Mouse (Mus musculus) liver, embryonic 15.5 days (tissue): Measurements from ENCODE around the gene Arid5b. TPM values are rescaled to one million over a fixed set of nuclear protein-coding genes. Genes with fewer than 3 reads are reported as not detected.

Source experiments
- ATAC-seq: fragments of 200-750 bp; cut with Nextera tagmentation; 2 replicates; pipeline ENCODE4 v1.8.0; 2017; ENCODE audit warnings: moderate number of reproducible peaks, mild to moderate bottlenecking, moderate library complexity; ENCODE audit not compliant: insufficient read depth
- H3K27ac ChIP-seq: fragments of 300-500 bp; sonication (generic); replicated peaks from 2 replicates; pipeline ENCODE4 v1.5.1; 2015; ENCODE audit warnings: mild to moderate bottlenecking, inconsistent platforms
- H3K27me3 ChIP-seq: fragments of 300-500 bp; sonication (generic); 2 replicates; pipeline ENCODE4 v1.6.1; 2015; ENCODE audit warnings: mild to moderate bottlenecking, inconsistent platforms
- H3K36me3 ChIP-seq: fragments of 300-500 bp; sonication (generic); replicated peaks from 2 replicates; pipeline ENCODE4 v1.6.1; 2015; ENCODE audit warnings: moderate library complexity, mild to moderate bottlenecking, inconsistent platforms
- H3K4me1 ChIP-seq: fragments of 300-500 bp; sonication (generic); replicated peaks from 2 replicates; pipeline ENCODE4 v1.6.1; 2015; ENCODE audit warnings: inconsistent platforms
- H3K4me2 ChIP-seq: fragments of 300-500 bp; sonication (generic); 2 replicates; pipeline ENCODE4 v1.6.1; 2015; ENCODE audit warnings: moderate library complexity, mild to moderate bottlenecking, inconsistent platforms
- H3K4me3 ChIP-seq: fragments of 300-500 bp; sonication (generic); replicated peaks from 2 replicates; pipeline ENCODE4 v1.5.1; 2015; ENCODE audit warnings: mild to moderate bottlenecking, inconsistent platforms
- H3K9ac ChIP-seq: fragments of 300-500 bp; sonication (generic); 2 replicates; pipeline ENCODE4 v1.6.1; 2015; ENCODE audit warnings: moderate library complexity, mild to moderate bottlenecking, inconsistent platforms
- H3K9me3 ChIP-seq: fragments of 300-500 bp; sonication (generic); replicated peaks from 2 replicates; pipeline ENCODE4 v1.6.1; 2016; ENCODE audit warnings: inconsistent platforms
- WGBS: fragments of 180-500 bp; shearing (Covaris S2); methylation state at CpG from one replicate; pipeline ENCODE4 v1.1.7; 2015; ENCODE audit warnings: mixed read lengths; ENCODE audit not compliant: insufficient replicate concordance; 5-methylcytosine and 5-hydroxymethylcytosine counted together
- polyA plus RNA-seq: library from polyadenylated mRNA; unstranded; fragments of >200 nt; fragmentation: Nextera tagmentation; extraction: Ambion mirVana; gene quantifications from 2 replicates; pipeline ENCODE4 v1.2.1, GENCODE M21; 2015

Gene Arid5b
- polyA plus RNA-seq, 1 experiment from 2014 or later, result 5.8 TPM

DNA sequence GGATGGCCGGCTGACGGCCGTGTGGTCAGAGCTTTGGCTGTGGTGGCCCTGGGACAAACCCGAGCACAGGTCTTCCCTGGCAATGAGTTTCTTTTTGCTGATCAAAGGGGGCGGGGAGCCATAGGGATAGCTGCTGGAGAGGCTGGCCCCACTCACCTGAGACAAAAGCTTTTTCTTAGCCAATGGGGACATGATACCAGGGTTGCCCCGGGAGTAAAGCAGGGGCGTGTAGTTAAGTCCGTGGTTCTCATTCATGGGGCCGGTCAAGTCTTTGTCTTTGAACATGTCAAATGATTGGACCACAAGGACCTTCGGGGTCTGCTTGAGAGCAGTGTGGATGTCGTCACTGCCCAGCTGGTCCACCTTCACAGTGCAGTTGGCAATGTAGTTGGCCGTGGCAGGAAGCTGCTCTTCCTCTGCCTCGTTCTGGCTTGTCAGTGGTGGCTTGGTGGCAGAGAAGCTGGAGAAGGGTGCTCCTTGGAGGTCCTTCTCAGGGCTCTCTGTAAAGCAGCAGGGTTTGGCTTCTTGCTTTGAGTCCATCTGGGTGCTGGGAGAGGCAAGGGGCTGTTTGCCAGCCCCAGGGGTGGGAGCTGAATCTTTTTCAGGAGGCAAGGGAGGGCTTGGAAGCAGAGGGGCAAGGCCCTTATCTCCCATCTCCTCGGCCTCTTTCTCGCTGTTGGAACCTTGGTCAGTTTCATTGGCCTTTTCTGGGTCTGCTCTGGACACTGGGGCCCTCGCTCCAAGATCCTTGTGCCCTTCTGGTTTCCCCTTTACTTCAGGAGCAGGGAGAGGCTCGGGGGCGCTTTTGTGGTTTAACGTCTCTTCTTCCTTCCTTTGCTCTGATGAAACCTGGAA is 180.5 kb downstream of the Arid5b start:
- peaks cover 31% of the 10 kb centered on the region for H3K36me3 ChIP-seq
- no peak for ATAC-seq
- no peaks in the 10 kb centered on the region for H3K27me3 ChIP-seq
- no peak overlapping the region for H3K9ac ChIP-seq
- 54% methylated on average over 19 of the region's 19 CpGs for WGBS
- no peaks in the 10 kb centered on the region for H3K9me3 ChIP-seq
- no peaks in the 10 kb centered on the region for H3K4me1 ChIP-seq
- no peak overlapping the region for H3K4me2 ChIP-seq
- H3K27ac ChIP-seq, result no peak overlapping the region
- no peak overlapping the region for H3K4me3 ChIP-seq

DNA sequence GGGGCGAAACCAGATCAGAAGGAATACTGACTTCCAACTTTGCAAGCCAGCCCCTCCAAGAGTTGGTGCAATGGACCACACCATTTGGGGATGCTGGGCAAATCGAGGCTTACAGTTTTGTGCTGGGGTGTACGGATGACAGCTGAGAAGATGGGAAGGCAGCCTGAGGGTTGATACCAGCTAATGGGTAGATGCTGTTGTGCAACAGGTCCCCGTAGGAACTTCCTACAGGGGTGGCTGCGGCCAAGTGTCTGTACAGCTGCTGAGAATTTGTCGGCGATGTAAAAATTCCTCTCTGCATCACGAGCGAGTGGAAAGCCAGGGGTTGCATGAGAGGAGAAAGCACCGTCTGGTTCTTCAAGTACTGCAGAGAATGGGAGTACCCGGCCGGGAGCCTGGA is 182.1 kb downstream of the Arid5b start:
- Histone ChIP-seq H3K27ac (no peak overlapping the region), H3K4me3 (no peak overlapping the region), H3K27me3 (no peaks in the 10 kb centered on the region), H3K4me2 (no peak overlapping the region), H3K36me3 (peaks cover 31% of the 10 kb centered on the region), H3K9me3 (no peaks in the 10 kb centered on the region), H3K4me1 (no peaks in the 10 kb centered on the region), H3K9ac (no peak overlapping the region)
- no peak for ATAC-seq
- 78% methylated on average over 12 of the region's 12 CpGs for WGBS

DNA sequence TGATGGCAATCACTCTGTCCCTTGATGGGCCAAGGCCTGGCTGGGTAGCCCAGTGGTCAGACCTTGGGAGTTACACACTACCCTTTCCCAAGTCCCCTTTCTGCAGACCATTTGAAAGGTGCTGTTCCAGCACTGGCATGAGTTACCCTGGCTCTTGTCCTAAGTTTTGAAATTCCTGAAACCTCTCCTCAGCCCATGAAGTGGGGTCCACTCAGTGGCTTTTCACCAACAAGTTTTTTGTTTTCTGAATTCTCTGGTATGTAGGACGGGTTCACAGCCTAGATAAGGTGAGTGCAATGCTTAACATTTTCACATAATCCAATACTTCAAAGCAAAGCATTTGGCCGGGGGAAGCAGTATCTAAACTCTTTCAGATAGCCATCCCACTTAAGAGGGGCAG is 183.4 kb downstream of the Arid5b start:
- Histone ChIP-seq H3K27me3 (no peaks in the 10 kb centered on the region), H3K4me2 (no peak overlapping the region), H3K4me1 (0 out of 2 replicates have a peak, but pooled peaks cover under 1% of the 10 kb centered on the region), H3K9me3 (no peaks in the 10 kb centered on the region), H3K4me3 (no peak overlapping the region), H3K9ac (no peak overlapping the region), H3K27ac (no peak overlapping the region), H3K36me3 (peaks cover 26% of the 10 kb centered on the region)
- ATAC-seq, result no peak
- 40% methylated on average over 2 of the region's 2 CpGs for WGBS

DNA sequence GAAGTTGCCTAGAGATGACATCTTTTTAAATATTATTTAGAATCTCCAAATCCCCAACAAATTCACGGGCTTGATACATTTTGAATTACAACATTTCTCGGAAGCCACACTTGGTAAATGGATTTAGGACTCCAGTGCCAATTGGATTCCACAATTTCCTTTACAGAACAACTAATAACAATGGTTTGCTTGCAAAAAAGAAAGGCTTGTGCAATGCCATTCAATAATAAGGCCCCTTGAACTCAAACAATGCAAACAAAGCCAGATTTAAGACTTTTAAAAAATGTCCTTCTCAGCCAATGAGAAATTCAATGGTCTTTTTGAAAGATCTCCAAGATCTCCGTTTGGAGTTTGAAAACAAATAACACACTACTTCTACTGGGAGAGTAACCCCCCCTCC is 185.0 kb downstream of the Arid5b start:
- ATAC-seq, result no peak
- 69% methylated on average over 3 of the region's 3 CpGs for WGBS
- 0 out of 2 replicates have a peak, but pooled peaks cover 4% of the 10 kb centered on the region for H3K4me1 ChIP-seq
- H3K36me3 ChIP-seq, result peaks cover 22% of the 10 kb centered on the region
- H3K4me2 ChIP-seq, result no peak overlapping the region
- no peak overlapping the region for H3K4me3 ChIP-seq
- no peaks in the 10 kb centered on the region for H3K9me3 ChIP-seq
- no peaks in the 10 kb centered on the region for H3K27me3 ChIP-seq
- H3K27ac ChIP-seq, result no peak overlapping the region
- H3K9ac ChIP-seq, result no peak overlapping the region

DNA sequence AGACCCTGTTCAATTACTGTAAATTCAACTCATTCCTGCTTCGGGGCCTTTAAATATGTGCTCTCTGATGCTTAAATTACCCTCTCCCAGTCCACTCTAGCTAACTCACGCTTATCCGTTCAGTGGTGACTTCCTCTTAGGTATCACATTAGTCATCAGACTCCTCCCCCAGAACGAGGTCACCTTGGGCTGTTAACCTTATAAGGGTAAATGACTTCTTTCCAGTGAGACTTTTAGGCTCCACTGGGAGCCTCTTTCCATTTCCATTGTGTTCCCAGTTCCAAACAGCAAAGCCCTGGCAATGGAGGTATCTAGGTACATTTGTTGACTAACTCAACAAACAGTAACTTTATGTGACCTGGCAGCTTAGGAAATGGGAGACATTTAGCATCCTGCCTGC is 186.7 kb downstream of the Arid5b start:
- ATAC-seq, result no peak
- H3K4me1 ChIP-seq, result 0 out of 2 replicates have a peak, but pooled peaks cover 4% of the 10 kb centered on the region
- no peaks in the 10 kb centered on the region for H3K9me3 ChIP-seq
- H3K27me3 ChIP-seq, result no peaks in the 10 kb centered on the region
- WGBS, result 45% methylated on average over 4 of the region's 4 CpGs
- H3K36me3 ChIP-seq, result peaks cover 7% of the 10 kb centered on the region
- no peak overlapping the region for H3K9ac ChIP-seq
- H3K4me3 ChIP-seq, result no peak overlapping the region
- H3K27ac ChIP-seq, result no peak overlapping the region
- no peak overlapping the region for H3K4me2 ChIP-seq

DNA sequence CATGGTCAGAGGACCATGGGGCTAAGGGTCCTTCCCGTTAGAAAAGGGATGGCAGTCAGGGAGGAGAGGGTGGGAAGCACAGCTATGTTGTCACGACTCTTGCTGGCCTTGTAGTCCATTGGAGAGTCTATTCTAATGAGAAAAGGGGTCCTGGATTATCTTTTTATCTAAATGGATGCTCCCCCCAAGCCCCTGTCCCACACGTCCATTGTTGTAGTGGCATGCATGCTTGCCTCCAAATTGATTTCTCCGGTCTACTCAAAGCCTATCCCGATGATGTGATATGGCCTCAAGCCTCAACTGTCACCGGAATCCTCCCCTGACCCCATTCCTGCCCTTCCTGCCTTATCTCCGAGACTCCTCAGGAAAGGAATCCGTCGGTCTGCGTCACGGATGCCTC is 187.5 kb downstream of the Arid5b start:
- H3K27ac ChIP-seq, result no peak overlapping the region
- H3K9ac ChIP-seq, result no peak overlapping the region
- WGBS, result 67% methylated on average over 11 of the region's 11 CpGs
- ATAC-seq, result no peak
- no peak overlapping the region for H3K4me3 ChIP-seq
- H3K4me1 ChIP-seq, result 0 out of 2 replicates have a peak, but pooled peaks cover 4% of the 10 kb centered on the region
- H3K36me3 ChIP-seq, result no peaks in the 10 kb centered on the region
- H3K9me3 ChIP-seq, result no peaks in the 10 kb centered on the region
- no peaks in the 10 kb centered on the region for H3K27me3 ChIP-seq
- no peak overlapping the region for H3K4me2 ChIP-seq

DNA sequence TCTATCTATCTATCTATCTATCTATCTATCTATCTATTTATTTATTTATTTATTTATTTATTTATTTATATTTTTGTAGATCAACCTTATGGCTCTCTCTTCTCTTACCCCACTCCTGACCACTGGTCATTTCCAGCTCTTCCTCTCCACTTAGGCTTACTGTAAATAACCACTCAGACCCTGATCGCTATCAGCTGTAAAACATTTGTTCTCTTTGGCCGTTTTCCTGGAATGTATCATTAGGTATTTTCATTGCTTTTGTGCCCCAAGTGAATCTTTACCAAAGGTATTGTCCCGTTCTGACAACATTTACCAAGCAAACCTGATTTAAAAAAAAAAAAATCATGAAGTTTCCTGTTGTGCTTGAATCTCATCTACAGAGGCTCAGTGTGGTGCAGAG is 188.0 kb downstream of the Arid5b start:
- H3K4me2 ChIP-seq, result no peak overlapping the region
- H3K4me3 ChIP-seq, result no peak overlapping the region
- no peak for ATAC-seq
- H3K4me1 ChIP-seq, result 0 out of 2 replicates have a peak, but pooled peaks cover 4% of the 10 kb centered on the region
- 46% methylated on average over 3 of the region's 3 CpGs for WGBS
- no peaks in the 10 kb centered on the region for H3K9me3 ChIP-seq
- no peak overlapping the region for H3K9ac ChIP-seq
- no peaks in the 10 kb centered on the region for H3K36me3 ChIP-seq
- H3K27ac ChIP-seq, result no peak overlapping the region
- no peaks in the 10 kb centered on the region for H3K27me3 ChIP-seq

DNA sequence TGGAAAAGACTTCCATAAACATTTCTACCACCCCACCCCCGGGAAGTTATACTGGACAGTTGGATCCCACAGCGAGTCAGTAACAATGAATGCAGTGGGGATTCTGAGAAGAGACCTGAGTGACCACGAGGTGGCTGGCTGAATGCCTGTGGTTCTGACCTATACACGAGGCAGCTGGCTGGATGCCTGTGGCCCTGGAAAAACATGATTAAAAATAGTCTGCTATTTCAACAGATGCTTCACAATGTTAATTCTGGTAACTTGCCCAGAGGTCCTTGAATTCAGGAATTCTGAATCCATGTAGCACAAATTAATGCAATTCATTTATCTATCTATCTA is 188.4 kb downstream of the Arid5b start:
- no peak overlapping the region for H3K4me3 ChIP-seq
- 0 out of 2 replicates have a peak, but pooled peaks cover 4% of the 10 kb centered on the region for H3K4me1 ChIP-seq
- no peaks in the 10 kb centered on the region for H3K9me3 ChIP-seq
- H3K9ac ChIP-seq, result no peak overlapping the region
- no peak overlapping the region for H3K4me2 ChIP-seq
- no peaks in the 10 kb centered on the region for H3K36me3 ChIP-seq
- ATAC-seq, result no peak
- 35% methylated on average over 4 of the region's 4 CpGs for WGBS
- no peak overlapping the region for H3K27ac ChIP-seq
- H3K27me3 ChIP-seq, result no peaks in the 10 kb centered on the region

DNA sequence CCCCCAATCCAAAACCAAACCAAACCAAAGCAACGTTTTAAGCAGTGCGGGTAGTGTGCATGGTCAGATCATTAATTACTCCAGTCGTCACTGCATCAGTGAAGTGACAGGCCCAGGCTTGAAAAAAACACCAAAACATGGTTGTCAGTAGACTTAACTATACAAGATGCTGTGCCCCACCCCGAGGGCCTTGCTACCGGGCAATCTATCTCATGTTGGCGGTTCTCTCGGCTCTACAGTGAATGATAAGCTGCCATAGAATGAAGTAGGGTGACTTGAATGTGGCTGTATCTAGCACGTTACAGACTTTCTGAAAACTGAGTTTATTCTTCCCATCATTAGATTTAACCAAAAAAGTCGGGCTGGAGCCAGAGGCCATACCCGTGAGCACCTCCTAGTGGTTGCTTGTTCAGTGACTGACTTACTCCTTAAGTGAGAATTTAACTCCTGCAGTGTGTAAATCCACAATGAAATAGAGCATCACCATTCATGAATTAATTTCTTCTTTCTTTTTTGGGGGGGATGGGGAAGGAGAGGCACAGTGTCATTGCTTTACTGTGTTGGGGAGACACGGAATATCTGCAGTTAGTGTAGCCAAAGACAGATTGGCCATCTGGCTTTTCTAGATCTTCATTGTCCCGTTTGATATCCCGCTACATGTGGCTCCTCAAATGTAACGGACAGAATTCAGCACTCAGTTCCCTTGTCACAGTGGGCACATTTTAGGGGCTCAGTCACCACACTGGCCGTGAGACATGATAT is 188.9 kb downstream of the Arid5b start:
- H3K4me3 ChIP-seq, result no peak overlapping the region
- H3K9me3 ChIP-seq, result no peaks in the 10 kb centered on the region
- H3K27me3 ChIP-seq, result no peaks in the 10 kb centered on the region
- H3K4me1 ChIP-seq, result 0 out of 2 replicates have a peak, but pooled peaks cover 4% of the 10 kb centered on the region
- H3K36me3 ChIP-seq, result no peaks in the 10 kb centered on the region
- no peak overlapping the region for H3K9ac ChIP-seq
- WGBS, result 55% methylated on average over 15 of the region's 15 CpGs
- ATAC-seq, result no peak
- no peak overlapping the region for H3K4me2 ChIP-seq
- no peak overlapping the region for H3K27ac ChIP-seq

DNA sequence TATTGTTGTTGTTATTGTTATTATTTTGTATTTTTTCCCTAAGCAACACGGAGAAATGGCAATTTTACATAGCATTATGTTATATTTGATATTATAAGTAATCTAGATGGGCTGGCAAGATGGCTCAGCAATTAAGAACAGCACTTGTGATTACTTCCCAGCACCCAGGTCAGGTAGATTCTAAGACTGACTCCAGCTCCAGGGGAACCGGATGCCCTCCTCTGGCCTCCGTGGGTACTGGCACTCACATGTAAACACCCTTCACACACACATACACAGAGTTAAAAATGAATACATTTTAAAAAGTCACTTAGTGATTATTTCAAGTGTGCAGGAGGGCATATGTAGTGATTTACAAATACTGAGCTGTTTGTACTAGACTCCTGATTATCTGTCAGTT is 190.8 kb downstream of the Arid5b start:
- Histone ChIP-seq H3K27me3 (no peaks in the 10 kb centered on the region), H3K4me2 (no peak overlapping the region), H3K4me1 (0 out of 2 replicates have a peak, but pooled peaks cover 4% of the 10 kb centered on the region), H3K36me3 (no peaks in the 10 kb centered on the region), H3K9me3 (no peaks in the 10 kb centered on the region), H3K4me3 (no peak overlapping the region), H3K27ac (no peak overlapping the region), H3K9ac (no peak overlapping the region)
- ATAC-seq, result no peak
- 67% methylated on average over 3 of the region's 3 CpGs for WGBS

DNA sequence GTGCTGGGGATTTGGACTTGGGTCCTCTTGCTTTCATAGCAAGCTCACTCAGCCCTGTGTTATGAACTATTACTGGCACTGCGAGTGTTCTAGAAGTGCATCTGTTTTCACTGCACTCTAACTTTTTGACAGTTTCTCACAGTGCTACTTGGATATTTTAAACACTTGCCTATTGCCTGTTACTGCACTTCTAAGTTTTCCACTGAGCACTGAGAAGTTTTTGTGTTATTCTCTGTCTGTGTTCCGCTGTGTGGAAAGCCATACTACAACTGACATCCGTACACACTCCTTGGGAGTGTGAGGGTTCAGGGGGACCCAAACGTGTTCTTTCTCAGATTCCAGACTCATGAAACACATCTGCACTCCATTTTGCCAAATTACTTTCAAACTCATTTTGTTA is 191.6 kb downstream of the Arid5b start:
- ATAC-seq, result no peak
- H3K9me3 ChIP-seq, result no peaks in the 10 kb centered on the region
- 59% methylated on average over 4 of the region's 4 CpGs for WGBS
- no peak overlapping the region for H3K4me2 ChIP-seq
- no peak overlapping the region for H3K27ac ChIP-seq
- 0 out of 2 replicates have a peak, but pooled peaks cover 4% of the 10 kb centered on the region for H3K4me1 ChIP-seq
- H3K27me3 ChIP-seq, result no peaks in the 10 kb centered on the region
- H3K36me3 ChIP-seq, result no peaks in the 10 kb centered on the region
- H3K4me3 ChIP-seq, result no peak overlapping the region
- no peak overlapping the region for H3K9ac ChIP-seq
